Mouse (Mus musculus) megakaryocyte-erythroid progenitor cell, adult 5-6 weeks (primary cell): ENCODE measurements around the gene Calhm2. TPM values are rescaled to one million over a fixed set of nuclear protein-coding genes. Genes with fewer than 3 reads are reported as not detected.

Experiments used
- ATAC-seq: replicated peaks from 2 replicates; pipeline ENCODE4 v1.8.0; 2016; ENCODE audit warnings: mild to moderate bottlenecking, inconsistent platforms; ENCODE audit not compliant: severe bottlenecking, poor library complexity, low FRiP score, low TSS enrichment
- total RNA-seq, 2 experiments: library from RNA; stranded (forward) in 1 of 2; stranded (reverse) in 1 of 2; fragments of 200-1000, 215-1000 nt in 1 of 2; fragments of >200 nt in 1 of 2; fragmentation: Nextera tagmentation in 1 of 2; gene quantifications; 2 replicates each; pipeline ENCODE4 v1.2.3; 2014 to 2017

Gene Calhm2
- total RNA-seq (2014; fragmentation: Nextera tagmentation) (3.2 and 3.6 TPM in 2 replicates), total RNA-seq (2017) (1.6 and 2.3 TPM in 2 replicates)

DNA sequence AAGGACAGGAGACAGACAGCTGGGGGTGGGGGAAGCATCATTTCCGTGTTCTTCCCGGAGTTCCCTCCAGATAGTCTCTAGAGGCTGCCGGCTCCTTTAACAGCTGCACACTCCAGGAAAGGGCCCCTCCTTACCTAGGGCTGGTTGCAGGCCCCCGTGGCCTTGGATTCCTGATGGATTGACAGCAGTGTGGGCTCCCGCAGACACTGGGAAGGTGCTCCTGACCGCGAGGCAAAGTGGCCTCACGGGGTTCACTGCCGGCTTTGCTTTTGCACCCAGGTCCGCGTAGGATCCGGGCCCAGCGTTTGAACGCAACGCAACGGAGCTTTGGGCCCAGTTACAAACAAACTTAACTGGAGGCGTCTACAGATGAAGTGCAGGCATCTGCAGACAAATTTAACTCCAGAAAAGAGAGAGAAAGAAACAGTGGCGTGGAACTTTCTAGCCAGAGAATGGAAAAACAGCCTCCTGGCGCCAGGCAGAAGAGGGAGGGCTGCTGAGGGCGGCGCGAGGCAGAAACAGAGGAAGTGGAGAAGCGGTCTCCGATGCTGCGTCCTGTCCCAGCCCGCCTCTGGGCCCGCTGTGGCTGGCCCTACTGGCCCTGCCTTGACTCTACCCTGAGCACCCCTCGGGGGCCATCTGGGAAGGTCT is at the start of gene Calhm2:
Gene Calhm2, minus strand, starts transcription at position 524 of the 651 bp plus-strand sequence.
- ATAC-seq: no peak

DNA sequence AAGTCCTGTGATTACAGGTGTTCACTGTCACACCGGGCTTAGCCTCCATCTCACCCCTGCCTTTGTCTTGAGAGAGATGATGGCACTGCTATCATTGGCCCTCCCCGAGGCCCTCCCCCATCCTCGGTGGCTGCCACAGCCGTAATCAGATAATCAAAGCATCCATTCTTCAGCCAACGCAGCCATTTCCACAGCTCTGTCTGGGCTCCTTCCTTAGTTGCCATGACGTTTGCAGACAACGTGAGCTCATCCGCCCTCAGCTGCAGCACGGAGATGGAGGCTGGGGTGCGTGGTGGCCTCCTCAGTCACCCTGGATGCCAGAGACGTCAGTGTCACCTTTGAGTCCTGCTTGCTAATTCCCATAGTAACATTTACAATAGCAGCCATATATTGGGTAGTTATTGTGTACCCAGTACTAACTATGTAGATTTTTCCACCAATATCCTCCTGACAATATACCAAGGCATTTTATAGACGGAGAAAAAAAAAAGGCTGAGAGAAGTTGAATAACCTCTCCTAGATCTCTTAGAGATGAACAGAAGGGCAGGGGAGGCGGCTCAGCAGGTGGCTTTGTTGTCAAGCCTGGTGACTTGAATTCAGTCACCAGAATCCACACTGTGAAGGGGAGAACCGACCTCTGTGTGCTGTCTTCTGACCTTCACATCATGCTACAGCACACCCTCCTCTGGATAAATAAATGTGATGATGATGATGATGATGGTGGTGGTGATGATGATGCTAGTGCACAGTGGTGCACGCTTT is 48.6 kb upstream of the Calhm2 start:
- ATAC-seq: no peak

GRCm38 (mm10) chr19:47184736-47185135 is 46.6 kb upstream of the Calhm2 start:
- no peak for ATAC-seq

GRCm38 (mm10) chr19:47184221-47184620 is 46.1 kb upstream of the Calhm2 start:
- no peak for ATAC-seq

DNA sequence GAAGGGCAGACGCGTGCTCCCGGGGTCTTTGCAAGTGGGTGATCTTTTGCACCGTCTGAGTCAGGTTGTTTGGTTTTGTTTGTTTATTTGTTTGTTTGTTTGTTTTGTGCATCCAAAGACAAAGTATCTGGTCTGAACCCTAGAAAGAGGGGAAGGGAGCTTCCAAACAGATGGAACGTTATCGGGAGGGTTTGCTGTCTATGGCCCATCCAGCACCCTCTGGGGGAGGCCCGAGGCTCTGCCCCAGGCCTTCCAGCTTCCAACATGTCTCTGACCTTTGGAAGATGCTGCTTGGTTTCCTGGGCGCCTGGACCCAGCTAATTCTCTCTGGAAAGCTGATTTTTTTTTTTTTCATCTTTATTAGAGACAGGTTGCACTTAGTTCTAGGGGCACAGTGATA is 41.9 kb upstream of the Calhm2 start:
- no peak for ATAC-seq

GRCm38 (mm10) chr19:47179272-47179809 is 41.2 kb upstream of the Calhm2 start:
- no peak for ATAC-seq

- no peak for ATAC-seq
These were observed 40.6 kb upstream of the Calhm2 start, which contains the start of gene Neurl1a for GRCm38 (mm10) chr19:47178431-47179271. Neurl1a (plus strand) TSS chr19:47178820.

DNA sequence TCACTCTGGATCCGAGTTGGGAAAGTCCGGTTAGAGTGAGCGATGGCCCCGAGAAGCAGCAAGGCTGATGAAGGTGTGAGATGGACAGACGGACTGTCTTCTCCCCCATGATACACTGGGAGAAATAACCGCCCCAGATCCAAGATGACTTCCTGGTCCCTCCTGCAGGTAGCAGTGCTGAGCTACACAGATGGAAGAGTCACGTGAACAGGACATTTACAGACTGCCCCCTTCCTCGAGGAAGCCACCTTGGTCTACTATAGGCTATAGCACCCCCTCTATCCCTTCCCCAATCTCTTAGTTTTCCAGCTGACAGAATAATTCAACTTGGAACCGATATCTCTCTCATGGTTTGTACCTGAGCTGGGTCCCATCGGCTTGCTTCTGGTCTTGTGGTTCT is 39.9 kb upstream of the Calhm2 start:
- no peak for ATAC-seq

GRCm38 (mm10) chr19:47176916-47177505 is 38.9 kb upstream of the Calhm2 start:
- ATAC-seq: no peak

- ATAC-seq: no peak
These were observed 37.4 kb upstream of the Calhm2 start for GRCm38 (mm10) chr19:47175472-47175871.

- no peak for ATAC-seq
These were observed 36.4 kb upstream of the Calhm2 start for GRCm38 (mm10) chr19:47174515-47174914.

GRCm38 (mm10) chr19:47168793-47169412 is 30.8 kb upstream of the Calhm2 start:
- ATAC-seq: peak; percentile 87

GRCm38 (mm10) chr19:47168223-47168622 is 30.1 kb upstream of the Calhm2 start:
- ATAC-seq: peak; percentile 81

GRCm38 (mm10) chr19:47167617-47168214 is 29.6 kb upstream of the Calhm2 start:
- no peak for ATAC-seq

DNA sequence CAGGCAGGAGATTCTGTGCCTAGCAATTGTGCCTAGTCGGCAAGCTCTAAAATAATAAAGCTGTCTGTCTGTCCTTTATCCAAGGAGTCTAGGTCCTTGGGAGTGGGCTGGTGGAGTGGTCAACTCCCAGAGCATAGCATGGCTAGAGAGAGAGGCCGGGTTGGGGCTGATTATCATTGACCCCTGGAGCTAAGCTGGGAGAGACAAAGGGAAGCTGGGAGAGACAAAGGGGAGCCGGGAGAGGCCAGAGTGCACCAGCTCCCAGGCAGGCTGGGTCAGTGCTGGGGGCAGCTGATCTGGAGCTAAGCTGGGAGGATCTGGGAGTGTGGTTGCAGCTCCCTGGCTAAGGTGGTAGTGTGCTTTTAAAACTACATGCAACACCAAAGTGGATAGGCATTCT is 28.7 kb upstream of the Calhm2 start:
- ATAC-seq: no peak

DNA sequence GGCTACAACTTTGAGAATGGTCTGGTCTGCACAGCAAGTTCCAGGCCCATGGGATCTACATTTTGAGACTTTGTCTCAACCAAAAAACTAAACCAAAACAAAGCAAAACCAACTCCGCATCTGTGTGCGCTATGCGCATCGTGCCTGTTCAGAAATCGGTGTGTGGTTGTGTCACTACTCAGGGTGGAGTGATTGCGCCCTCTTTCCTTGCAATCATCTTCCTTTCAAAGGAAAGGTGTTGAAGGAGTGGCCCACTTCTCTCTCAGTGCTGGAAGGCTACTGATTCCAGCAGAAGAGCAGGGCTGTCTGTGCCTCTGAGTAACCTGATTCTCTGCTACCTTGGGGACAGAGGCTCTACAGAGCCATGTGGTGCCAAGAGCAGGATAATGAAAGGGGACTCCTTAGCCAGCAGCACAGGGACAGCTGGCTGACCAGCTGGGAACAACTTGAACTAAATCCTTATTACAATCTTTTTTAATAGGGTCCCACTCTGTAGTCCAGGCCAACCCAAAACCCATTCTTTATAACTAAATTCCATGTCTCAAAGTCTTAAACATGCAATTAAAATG is 25.2 kb upstream of the Calhm2 start:
- ATAC-seq: no peak

DNA sequence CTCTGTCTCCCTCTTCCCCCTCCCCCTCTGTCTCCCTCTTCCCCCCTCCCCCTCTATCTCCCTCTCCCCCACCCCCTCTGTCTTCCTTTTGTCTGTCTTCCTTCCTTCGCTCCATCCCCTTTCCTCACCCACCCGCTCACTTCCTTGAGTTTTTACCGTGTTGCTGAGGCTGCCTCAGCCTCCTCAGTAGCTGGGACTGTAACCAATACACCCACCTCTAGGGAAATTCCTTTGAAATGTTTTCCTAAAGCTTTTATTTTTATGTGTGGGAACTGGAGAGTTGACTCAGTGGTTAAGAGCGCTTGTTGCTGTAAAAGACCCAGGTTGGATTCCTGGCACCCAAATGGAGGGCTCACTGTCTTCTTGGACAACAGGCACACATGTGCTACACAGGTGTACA is 23.6 kb upstream of the Calhm2 start:
- ATAC-seq: no peak

GRCm38 (mm10) chr19:47157664-47158063 is 19.6 kb upstream of the Calhm2 start, which contains the start of gene Calhm3:
Calhm3 (minus strand) TSS chr19:47157764.
- no peak for ATAC-seq
